Mouse (Mus musculus) thymus, adult 2 months (tissue): ENCODE measurements at regions not wholly inside any gene's neighbourhood (a gene's known extent, or its start where the extent isn't known, plus 50 kb on each side); places are given as distances from the start of the nearest gene placed in this dataset.

Source experiments
- DNase-seq: peaks from one replicate; pipeline ENCODE4 v3.0.0; 2021
- H3K27ac ChIP-seq: fragments of 200-500 bp; 2 replicates; pipeline ENCODE4 v1.5.1; 2012; ENCODE audit warnings: low read length, control low read depth; ENCODE audit not compliant: control insufficient read depth, insufficient read depth
- H3K27me3 ChIP-seq: fragments of 200-500 bp; 2 replicates; pipeline ENCODE4 v1.6.1; 2012; ENCODE audit warnings: mild to moderate bottlenecking, low read length, moderate library complexity, mixed read lengths; ENCODE audit not compliant: control insufficient read depth, insufficient read depth
- H3K36me3 ChIP-seq: fragments of 200-500 bp; 2 replicates; pipeline ENCODE4 v1.6.1; 2012; ENCODE audit warnings: mild to moderate bottlenecking, low read length, moderate library complexity; ENCODE audit not compliant: control insufficient read depth, insufficient read depth
- H3K4me1 ChIP-seq: fragments of 200-500 bp; replicated peaks from 2 replicates; pipeline ENCODE4 v1.6.1; 2012; ENCODE audit warnings: low read length; ENCODE audit not compliant: control insufficient read depth, insufficient read depth
- H3K4me3 ChIP-seq: fragments of 200-500 bp; 2 replicates; pipeline ENCODE4 v1.5.1; 2012; ENCODE audit warnings: mild to moderate bottlenecking, low read length, control low read depth, moderate library complexity; ENCODE audit not compliant: control insufficient read depth, insufficient read depth
- CTCF ChIP-seq: fragments of 200-500 bp; IDR thresholded peaks from 2 replicates; pipeline ENCODE4 v1.5.1; 2012; ENCODE audit warnings: mild to moderate bottlenecking, control low read depth, low read length, moderate library complexity, borderline replicate concordance; ENCODE audit not compliant: control insufficient read depth, poor library complexity, insufficient read depth; ENCODE audit errors: extremely low read depth
- POLR2A ChIP-seq: fragments of 200-500 bp; IDR thresholded peaks from 2 replicates; pipeline ENCODE4 v1.6.1; 2012; ENCODE audit warnings: mild to moderate bottlenecking, low read length, control low read depth, moderate library complexity; ENCODE audit not compliant: control insufficient read depth, poor library complexity, insufficient read depth; ENCODE audit errors: extremely low read depth
- WGBS: fragments of 180-500 bp; shearing (Covaris S2); methylation state at CpG from one replicate; pipeline ENCODE4 v1.1.7; 2018; 5-methylcytosine and 5-hydroxymethylcytosine counted together

DNA sequence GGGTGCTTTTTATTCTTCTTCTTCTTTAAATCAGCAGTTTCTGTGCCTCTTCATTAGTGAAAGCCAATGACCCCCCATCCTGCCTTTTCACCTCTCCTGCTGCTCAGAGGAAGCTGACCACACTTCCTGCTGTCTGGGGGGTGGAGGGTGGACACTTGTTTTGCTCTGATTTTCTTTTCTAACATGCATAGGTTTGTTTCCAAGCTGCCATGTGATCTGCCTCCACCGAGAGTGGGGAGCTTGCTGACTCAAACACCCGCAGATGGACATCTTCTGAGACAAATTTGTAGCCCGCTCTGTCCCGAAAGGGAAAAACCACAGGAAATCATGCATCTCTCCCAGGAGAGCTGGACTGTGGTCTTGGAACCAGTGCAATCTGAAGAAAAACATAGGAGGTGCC, 141.3 kb downstream of the Gm826 start:
- no peak overlapping the region for H3K4me3 ChIP-seq
- WGBS = 53% methylated on average over 4 of the region's 4 CpGs
- H3K27me3 ChIP-seq = no peaks in the 10 kb centered on the region
- no peak overlapping the region for H3K27ac ChIP-seq
- no peaks in the 10 kb centered on the region for H3K4me1 ChIP-seq
- TF ChIP-seq POLR2A (no peak), CTCF (no peak)
- no peak for DNase-seq
- H3K36me3 ChIP-seq = no peaks in the 10 kb centered on the region

DNA sequence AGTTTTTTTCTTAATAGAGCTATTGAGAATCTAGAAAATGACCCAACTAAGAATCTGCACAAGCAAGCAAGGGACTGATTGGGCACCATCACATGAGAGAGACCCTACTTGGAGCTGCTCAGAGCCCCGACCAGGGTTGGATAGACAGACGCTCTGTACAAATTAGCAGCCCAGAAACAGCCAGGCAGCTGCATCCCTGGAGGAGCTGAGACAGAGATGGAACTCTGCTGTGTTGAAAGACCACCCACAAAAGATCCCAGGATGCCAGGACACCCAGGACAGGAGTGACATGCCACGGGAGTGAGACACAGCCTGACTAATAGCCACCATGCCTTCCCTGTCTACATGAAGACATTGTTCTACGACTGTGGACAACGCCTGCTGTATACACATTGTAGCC, 147.9 kb downstream of the Gm826 start:
- Histone ChIP-seq H3K36me3 (no peaks in the 10 kb centered on the region), H3K4me3 (no peak overlapping the region), H3K27me3 (no peaks in the 10 kb centered on the region), H3K27ac (no peak overlapping the region), H3K4me1 (no peaks in the 10 kb centered on the region)
- TF ChIP-seq CTCF (no peak), POLR2A (no peak)
- 90% methylated on average over 5 of the region's 5 CpGs for WGBS
- DNase-seq = no peak

DNA sequence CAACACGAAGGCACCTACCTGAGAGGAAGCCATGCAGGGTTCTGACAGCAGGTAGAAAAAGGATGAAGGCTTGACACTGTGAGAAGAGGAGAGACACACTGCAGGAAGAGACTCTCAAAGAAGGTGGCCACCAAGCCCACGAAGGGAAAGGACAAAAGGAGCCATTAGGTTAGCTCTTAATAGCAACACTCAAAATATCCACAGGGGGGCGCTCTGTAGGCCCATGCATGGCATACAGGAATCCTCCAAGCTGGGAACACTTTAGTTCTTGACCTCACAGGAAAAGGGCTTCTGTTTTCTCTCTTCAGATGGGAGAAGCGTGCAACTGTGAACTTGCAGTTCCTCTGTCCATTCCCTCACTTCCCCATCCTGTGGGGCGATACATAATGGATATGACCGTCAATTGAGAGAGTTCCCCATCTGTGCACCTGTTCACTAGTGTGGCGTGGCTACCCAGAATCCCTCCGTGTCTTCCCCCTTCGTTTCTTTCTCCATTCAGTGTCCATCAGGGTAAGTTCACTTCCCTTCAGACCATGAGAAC, 162.9 kb downstream of the Gm826 start:
- Histone ChIP-seq H3K27ac (no peak overlapping the region), H3K27me3 (no peaks in the 10 kb centered on the region), H3K4me3 (no peak overlapping the region), H3K4me1 (no peaks in the 10 kb centered on the region), H3K36me3 (no peaks in the 10 kb centered on the region)
- WGBS = 56% methylated on average over 9 of the region's 9 CpGs
- TF ChIP-seq CTCF (no peak), POLR2A (no peak)
- DNase-seq = peak; percentile 4

DNA sequence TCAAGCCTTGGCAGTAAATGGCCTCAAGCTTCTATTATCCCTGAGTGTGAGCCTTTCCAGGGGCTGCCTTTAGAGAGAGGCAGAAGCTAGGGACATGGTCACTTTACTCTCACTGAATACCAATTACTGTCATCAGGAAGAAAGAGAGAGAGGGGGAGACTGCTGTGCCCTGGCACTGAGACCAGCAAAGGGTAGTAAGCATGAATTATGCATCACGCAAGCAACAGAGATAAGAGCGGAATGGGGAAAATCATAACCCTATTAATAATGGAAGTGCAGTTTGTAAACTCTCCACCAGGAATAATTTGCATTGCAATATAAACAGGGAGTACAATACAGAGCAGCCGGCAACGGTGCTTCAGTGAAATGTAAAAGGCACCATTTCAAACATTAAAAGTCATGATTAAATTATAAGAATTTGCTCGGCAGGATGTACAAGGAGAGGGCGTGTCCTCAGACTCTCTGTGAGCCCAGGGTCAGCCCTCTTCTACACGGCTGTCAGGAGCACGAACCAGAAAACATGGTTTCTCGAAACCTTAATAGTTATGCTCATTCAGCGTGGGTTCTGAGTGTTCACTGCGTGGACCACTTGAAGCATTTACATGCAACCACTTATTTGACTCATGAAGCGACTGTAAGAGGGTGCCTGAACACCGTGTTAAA, 175.2 kb downstream of the Gm826 start:
- Histone ChIP-seq H3K36me3 (no peaks in the 10 kb centered on the region), H3K4me1 (no peaks in the 10 kb centered on the region), H3K27ac (no peak overlapping the region), H3K4me3 (no peak overlapping the region), H3K27me3 (no peaks in the 10 kb centered on the region)
- TF ChIP-seq CTCF = no peak
- DNase-seq = no peak
- WGBS = 91% methylated on average over 13 of the region's 13 CpGs

- no peak overlapping the region for H3K4me3 ChIP-seq
- H3K36me3 ChIP-seq = no peaks in the 10 kb centered on the region
- 86% methylated on average over 6 of the region's 6 CpGs for WGBS
- H3K27ac ChIP-seq = no peak overlapping the region
- TF ChIP-seq POLR2A (no peak), CTCF (no peak)
- no peak for DNase-seq
- no peaks in the 10 kb centered on the region for H3K4me1 ChIP-seq
- no peaks in the 10 kb centered on the region for H3K27me3 ChIP-seq
Observed at GRCm38 (mm10) chr2:160153781-160154180, 180.2 kb downstream of the Gm826 start.

GRCm38 (mm10) chr2:160152101-160152500, 181.9 kb downstream of the Gm826 start:
- Histone ChIP-seq H3K27me3 (no peaks in the 10 kb centered on the region), H3K4me3 (no peak overlapping the region), H3K27ac (no peak overlapping the region), H3K36me3 (no peaks in the 10 kb centered on the region), H3K4me1 (no peaks in the 10 kb centered on the region)
- TF ChIP-seq POLR2A (no peak), CTCF (no peak)
- DNase-seq = no peak
- 73% methylated on average over 3 of the region's 3 CpGs for WGBS

DNA sequence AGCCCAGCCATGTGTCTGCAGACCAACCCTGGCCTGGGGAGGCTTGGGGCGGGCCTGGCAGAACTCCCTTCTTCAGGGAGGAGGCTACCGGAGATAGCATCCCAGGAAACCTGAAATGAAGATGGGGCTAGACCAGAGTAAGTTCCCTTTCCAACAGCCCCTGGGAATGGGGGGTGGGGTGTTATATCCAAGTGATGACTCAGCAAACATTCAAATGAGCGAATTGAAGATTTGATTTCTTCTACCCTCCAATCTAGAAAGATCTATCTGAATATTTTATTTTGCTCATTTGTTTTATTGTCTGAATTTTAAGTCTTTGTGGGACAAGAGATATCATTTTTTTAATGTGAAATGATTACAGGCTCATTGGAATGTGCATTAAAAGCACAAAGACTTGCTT, 185.0 kb downstream of the Gm826 start:
- H3K27me3 ChIP-seq = no peaks in the 10 kb centered on the region
- H3K27ac ChIP-seq = no peak overlapping the region
- WGBS = 85% methylated on average over 3 of the region's 3 CpGs
- TF ChIP-seq CTCF (no peak), POLR2A (no peak)
- H3K4me1 ChIP-seq = no peaks in the 10 kb centered on the region
- no peaks in the 10 kb centered on the region for H3K36me3 ChIP-seq
- H3K4me3 ChIP-seq = no peak overlapping the region
- DNase-seq = no peak
